ENCODE assay signal across 8 mouse cellular contexts in genomic region chr8:71463188-71464033, GRCm38 (mm10). TPM values are rescaled to one million over a fixed set of nuclear protein-coding genes. Genes with fewer than 3 reads are reported as not detected.
DNase-seq lines count a peak whose midpoint lies in the region; ATAC-seq and TF ChIP-seq lines count a peak whose summit lies in the region.

Abhd8 (minus strand) TSS chr8:71463655.

- peaks cover 37% of the 10 kb centered on the region for H3K36me3 ChIP-seq in heart, embryonic 14.5 days (ENCODE audit: control insufficient read depth, insufficient read depth, low read length)
- H3K36me3 ChIP-seq in liver, embryonic 14.5 days (replicated peaks; ENCODE audit: control insufficient read depth, insufficient read depth, low read depth): peaks cover 2% of the 10 kb centered on the region; the same call in 1 of the 2 replicates
- H3K36me3 ChIP-seq in neural tube, embryonic 11.5 days (ENCODE audit: control insufficient read depth, insufficient read depth, low read length): peaks cover 6% of the 10 kb centered on the region
- peaks cover 5% of the 10 kb centered on the region; the same call in 1 of the 2 replicates for H3K36me3 ChIP-seq in stomach, postnatal 0 days (ENCODE audit: control insufficient read depth, insufficient read depth, low read length)

- peak; percentile 96 for DNase-seq in CD4-positive, CD25-positive, alpha-beta regulatory T cell, adult 2 months (ENCODE audit: low read depth, low spot score)
- DNase-seq in fibroblast of lung, adult 2 months (ENCODE audit: low read depth): peak; percentile 88
- DNase-seq in kidney, postnatal 25 days: peak; percentile 98
- DNase-seq in liver, embryonic 14.5 days (ENCODE audit: low read depth in 3 of 3, low spot score in 3 of 3): peak; percentile 90 to 95 (median 91)
- DNase-seq in neural tube, embryonic 11.5 days (ENCODE audit: low spot score): peak; percentile 98
- peak; percentile 93 for DNase-seq in stomach, postnatal 0 days (ENCODE audit: low spot score)

- H3K4me2 ChIP-seq in heart, embryonic 14.5 days (ENCODE audit: low read length): peak within 1 kb of the TSS; percentile 75
- H3K4me2 ChIP-seq in liver, embryonic 14.5 days (ENCODE audit: low read depth): peak within 1 kb of the TSS; percentile 82
- peak within 1 kb of the TSS; percentile 85 for H3K4me2 ChIP-seq in neural tube, embryonic 11.5 days (ENCODE audit: low read depth)
- H3K4me2 ChIP-seq in stomach, postnatal 0 days (replicated peaks; ENCODE audit: low read depth): peak within 1 kb of the TSS; percentile 93

- peak; percentile 73 for ATAC-seq in heart, embryonic 14.5 days (ENCODE audit: insufficient number of reproducible peaks, insufficient read depth, low FRiP score, low read depth)
- peak; percentile 73 for ATAC-seq in liver, embryonic 14.5 days (ENCODE audit: insufficient read depth)
- peak; percentile 83 for ATAC-seq in neural tube, embryonic 11.5 days (ENCODE audit: insufficient read depth, low FRiP score, low TSS enrichment)
- peak; percentile 72 for ATAC-seq in stomach, postnatal 0 days (ENCODE audit: low FRiP score, low TSS enrichment)

- no peaks in the 10 kb centered on the region for H3K9me3 ChIP-seq in heart, embryonic 14.5 days (ENCODE audit: control insufficient read depth, low read length)
- H3K9me3 ChIP-seq in liver, embryonic 14.5 days (ENCODE audit: control insufficient read depth, low read length): no peaks in the 10 kb centered on the region
- no peaks in the 10 kb centered on the region for H3K9me3 ChIP-seq in neural tube, embryonic 11.5 days (ENCODE audit: control insufficient read depth, low read length)
- no peaks in the 10 kb centered on the region for H3K9me3 ChIP-seq in stomach, postnatal 0 days (ENCODE audit: control insufficient read depth, low read length)

- H3K9ac ChIP-seq in heart, embryonic 14.5 days (ENCODE audit: low read length): peak within 1 kb of the TSS; percentile 69
- H3K9ac ChIP-seq in liver, embryonic 14.5 days (replicated peaks): peak within 1 kb of the TSS; percentile 80
- peak within 1 kb of the TSS; percentile 87 for H3K9ac ChIP-seq in neural tube, embryonic 11.5 days (ENCODE audit: low read length)
- peak within 1 kb of the TSS; percentile 72 for H3K9ac ChIP-seq in stomach, postnatal 0 days (ENCODE audit: low read length)

- no peaks in the 10 kb centered on the region; the same call in 1 of the 2 replicates for H3K4me1 ChIP-seq in brown adipose tissue, adult 24 weeks (ENCODE audit: control insufficient read depth, insufficient read depth, insufficient read length, low read length)
- peaks cover 19 to 24% of the 10 kb centered on the region in 2 experiments for H3K4me1 ChIP-seq in heart, embryonic 14.5 days (ENCODE audit: control insufficient read depth in 2 of 2, insufficient read depth in 2 of 2, low read length in 2 of 2)
- peaks cover 11 to 17% of the 10 kb centered on the region in 2 experiments for H3K4me1 ChIP-seq in liver, embryonic 14.5 days (replicated peaks; ENCODE audit: control insufficient read depth in 2 of 2, insufficient read depth in 2 of 2, low read length in 1 of 2)
- H3K4me1 ChIP-seq in neural tube, embryonic 11.5 days (ENCODE audit: control insufficient read depth, insufficient read depth, low read length): peaks cover 18% of the 10 kb centered on the region
- H3K4me1 ChIP-seq in stomach, postnatal 0 days (replicated peaks; ENCODE audit: control insufficient read depth, insufficient read depth): peaks cover 13% of the 10 kb centered on the region

- H3K4me3 ChIP-seq in brown adipose tissue, adult 24 weeks (ENCODE audit: insufficient read depth, low read depth, low read length): peak within 1 kb of the TSS; percentile 79
- peak within 1 kb of the TSS; percentile 55 to 94 for H3K4me3 ChIP-seq in heart, embryonic 14.5 days (ENCODE audit: control insufficient read depth in 1 of 2, insufficient read depth in 1 of 2, low read depth in 1 of 2, low read length in 2 of 2)
- peak within 1 kb of the TSS; percentile 71 to 94 for H3K4me3 ChIP-seq in liver, embryonic 14.5 days (ENCODE audit: insufficient read depth in 1 of 2, low read depth in 2 of 2, low read length in 2 of 2)
- peak within 1 kb of the TSS; percentile 93 for H3K4me3 ChIP-seq in neural tube, embryonic 11.5 days (ENCODE audit: low read depth, low read length)
- H3K4me3 ChIP-seq in stomach, postnatal 0 days (ENCODE audit: low read depth, low read length): peak within 1 kb of the TSS; percentile 81

- H3K27ac ChIP-seq in brown adipose tissue, adult 24 weeks (replicated peaks; ENCODE audit: low read depth, low read length): no peak within 1 kb of the TSS; the same call in 1 of the 2 replicates
- H3K27ac ChIP-seq in heart, embryonic 14.5 days (replicated peaks in 1 of 2; ENCODE audit: control insufficient read depth in 1 of 2, insufficient read depth in 1 of 2, low read depth in 2 of 2, low read length in 2 of 2): peak within 1 kb of the TSS; percentile 95 to 97
- peak within 1 kb of the TSS; percentile 77 for H3K27ac ChIP-seq in liver, embryonic 14.5 days
- H3K27ac ChIP-seq in neural tube, embryonic 11.5 days (ENCODE audit: low read depth, low read length): peak within 1 kb of the TSS; percentile 58
- peak within 1 kb of the TSS; percentile 84 for H3K27ac ChIP-seq in stomach, postnatal 0 days (replicated peaks)

- under 1% methylated on average over 54 of the region's 55 CpGs for WGBS in heart, embryonic 14.5 days
- 1% methylated on average over 55 of the region's 55 CpGs for WGBS in liver, embryonic 14.5 days (ENCODE audit: insufficient replicate concordance)
- under 1% methylated on average over 55 of the region's 55 CpGs for WGBS in neural tube, embryonic 11.5 days
- 1% methylated on average over 54 of the region's 55 CpGs for WGBS in stomach, postnatal 0 days

- TF ChIP-seq CTCF in liver, embryonic 14.5 days (IDR thresholded peaks at IDR 0.05; ENCODE audit: low read depth): 0 out of 2 replicates have a peak, but pooled peaks have one; percentile 6
- TF ChIP-seq CTCF in stomach, postnatal 0 days (IDR thresholded peaks at IDR 0.05; ENCODE audit: low read depth): no peak

- H3K27me3 ChIP-seq in heart, embryonic 14.5 days (ENCODE audit: control insufficient read depth, insufficient read depth, low read length): no peaks in the 10 kb centered on the region
- no peaks in the 10 kb centered on the region for H3K27me3 ChIP-seq in liver, embryonic 14.5 days (ENCODE audit: control insufficient read depth, insufficient read depth, low read length)
- H3K27me3 ChIP-seq in neural tube, embryonic 11.5 days (ENCODE audit: control insufficient read depth, insufficient read depth, low read length): no peaks in the 10 kb centered on the region
- no peaks in the 10 kb centered on the region for H3K27me3 ChIP-seq in stomach, postnatal 0 days (ENCODE audit: control insufficient read depth, insufficient read depth, low read length)

- TF ChIP-seq EP300 in liver, embryonic 14.5 days (IDR thresholded peaks at IDR 0.05; ENCODE audit: low read depth): no peak
- no peak for TF ChIP-seq EP300 in stomach, postnatal 0 days (optimal IDR thresholded peaks at IDR 0.05)

RNA-seq across cellular contexts. Expression of gene Abhd8, which starts in this region (rescaled TPM):
- polyA plus RNA-seq in brown adipose tissue, adult 24 weeks (2012; ENCODE audit: insufficient read depth, insufficient read length, missing spikeins): 2.2 and 2.6 TPM in 2 replicates
- polyA plus RNA-seq in heart, embryonic 14.5 days (2014; fragmentation: Nextera tagmentation; extraction: Ambion mirVana): 20.8 and 29.2 TPM in 2 replicates
- polyA plus RNA-seq in liver, embryonic 14.5 days (2012; rRNA removed): 6.6 and 7.5 TPM in 2 replicates
- 5.3 and 6.8 TPM in 2 replicates for polyA plus RNA-seq in liver, embryonic 14.5 days (2014; fragmentation: Nextera tagmentation; extraction: Ambion mirVana)
- 60.7 and 63.4 TPM in 2 replicates for polyA plus RNA-seq in neural tube, embryonic 11.5 days (2014; fragmentation: Nextera tagmentation; extraction: Ambion mirVana)
- 22.1 and 23.5 TPM in 2 replicates for polyA plus RNA-seq in stomach, postnatal 0 days (2015; fragmentation: Nextera tagmentation; extraction: Ambion mirVana)
